Mouse (Mus musculus): Measurements from ENCODE around the gene Syn3.

GRCm38 (mm10) chr10:86328143-86328542 is 170.6 kb downstream of the Syn3 start:
- TF ChIP-seq ZC3H11A (IDR thresholded peaks at IDR 0.05; ENCODE audit: borderline replicate concordance, low read depth, low read length) = no peak
- TF ChIP-seq ZNF384 (IDR thresholded peaks at IDR 0.05; ENCODE audit: low read depth, low read length) = no peak
- TF ChIP-seq HCFC1 (IDR thresholded peaks at IDR 0.05; ENCODE audit: borderline replicate concordance, insufficient read depth, low read length) = no peak
